Mouse (Mus musculus) forebrain, embryonic 16.5 days (tissue): ENCODE measurements at regions not wholly inside any gene's neighbourhood (a gene's known extent, or its start where the extent isn't known, plus 50 kb on each side); places are given as distances from the start of the nearest gene placed in this dataset.

Experiments used
- ATAC-seq: fragments of 200-750 bp; cut with Nextera tagmentation; 2 replicates; pipeline ENCODE4 v1.8.0; 2017; ENCODE audit warnings: mild to moderate bottlenecking, moderate library complexity
- H3K27ac ChIP-seq: fragments of 300-500 bp; sonication (generic); 2 replicates; pipeline ENCODE4 v1.5.1; 2014; ENCODE audit warnings: low read length, control low read depth
- H3K27me3 ChIP-seq: fragments of 300-500 bp; sonication (generic); replicated peaks from 2 replicates; pipeline ENCODE4 v1.6.1; 2014; ENCODE audit warnings: low read length; ENCODE audit not compliant: control insufficient read depth, insufficient read depth
- H3K36me3 ChIP-seq: fragments of 300-500 bp; sonication (generic); 2 replicates; pipeline ENCODE4 v1.6.1; 2014; ENCODE audit not compliant: control insufficient read depth, insufficient read depth
- H3K4me1 ChIP-seq: fragments of 300-500 bp; sonication (generic); replicated peaks from 2 replicates; pipeline ENCODE4 v1.6.1; 2014; ENCODE audit warnings: low read length; ENCODE audit not compliant: control insufficient read depth, insufficient read depth
- H3K4me2 ChIP-seq: fragments of 300-500 bp; sonication (generic); 2 replicates; pipeline ENCODE4 v1.6.1; 2014; ENCODE audit warnings: mild to moderate bottlenecking, low read length, control low read depth
- H3K4me3 ChIP-seq: fragments of 300-500 bp; sonication (generic); replicated peaks from 2 replicates; pipeline ENCODE4 v1.5.1; 2014; ENCODE audit warnings: mild to moderate bottlenecking, low read length, control low read depth
- H3K9ac ChIP-seq: fragments of 300-500 bp; sonication (generic); replicated peaks from 2 replicates; pipeline ENCODE4 v1.6.1; 2014; ENCODE audit warnings: low read depth, low read length, control low read depth
- H3K9me3 ChIP-seq: fragments of 300-500 bp; sonication (generic); 2 replicates; pipeline ENCODE4 v1.6.1; 2016; ENCODE audit warnings: low read length; ENCODE audit not compliant: control insufficient read depth
- WGBS: fragments of 180-500 bp; shearing (Covaris S2); extraction: QIAGEN DNeasy Blood & Tissue Kit; methylation state at CpG from one replicate; pipeline ENCODE4 v1.1.7; 2014; 5-methylcytosine and 5-hydroxymethylcytosine counted together

DNA sequence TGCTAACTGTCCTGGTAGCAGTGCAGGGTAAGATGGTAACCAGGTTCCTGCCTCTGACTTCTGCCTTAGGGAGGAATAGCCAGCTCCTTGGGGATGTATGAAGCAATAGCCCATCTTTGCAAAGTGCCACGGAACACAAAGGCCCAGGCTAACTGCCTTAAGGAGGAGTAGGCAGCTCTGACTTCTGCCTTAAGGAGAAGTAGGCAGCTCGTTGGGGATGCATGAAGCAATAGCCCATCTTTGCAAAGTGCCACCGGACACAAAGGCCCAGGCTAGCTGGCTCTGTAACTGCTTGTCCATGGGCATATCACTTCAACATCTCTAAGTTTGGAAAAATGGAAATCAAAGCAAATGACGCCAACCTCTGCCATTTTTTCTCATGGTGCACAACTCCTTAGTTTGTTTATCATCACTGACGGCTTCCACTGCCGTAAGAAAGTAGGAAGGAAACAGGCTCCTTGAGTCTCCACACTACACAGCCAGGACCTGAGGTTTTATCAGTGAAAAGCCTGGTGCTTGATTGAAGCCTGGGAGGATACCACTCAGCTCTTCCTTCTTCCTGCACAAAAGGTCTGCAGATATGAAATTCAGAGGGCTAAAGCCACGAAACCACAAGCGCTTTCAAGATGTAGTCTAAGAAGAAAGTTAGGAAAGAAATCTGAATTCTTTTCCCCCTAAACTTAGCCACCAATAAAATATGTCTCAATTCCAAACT is 74.4 kb upstream of the Lpp start:
- H3K9me3 ChIP-seq = no peaks in the 10 kb centered on the region
- H3K27me3 ChIP-seq = no peaks in the 10 kb centered on the region
- 88% methylated on average over 8 of the region's 8 CpGs for WGBS
- H3K36me3 ChIP-seq = no peaks in the 10 kb centered on the region
- H3K4me2 ChIP-seq = no peak overlapping the region
- no peak for ATAC-seq
- no peak overlapping the region for H3K9ac ChIP-seq
- H3K4me3 ChIP-seq = no peak overlapping the region
- no peak overlapping the region for H3K27ac ChIP-seq
- H3K4me1 ChIP-seq = no peaks in the 10 kb centered on the region

DNA sequence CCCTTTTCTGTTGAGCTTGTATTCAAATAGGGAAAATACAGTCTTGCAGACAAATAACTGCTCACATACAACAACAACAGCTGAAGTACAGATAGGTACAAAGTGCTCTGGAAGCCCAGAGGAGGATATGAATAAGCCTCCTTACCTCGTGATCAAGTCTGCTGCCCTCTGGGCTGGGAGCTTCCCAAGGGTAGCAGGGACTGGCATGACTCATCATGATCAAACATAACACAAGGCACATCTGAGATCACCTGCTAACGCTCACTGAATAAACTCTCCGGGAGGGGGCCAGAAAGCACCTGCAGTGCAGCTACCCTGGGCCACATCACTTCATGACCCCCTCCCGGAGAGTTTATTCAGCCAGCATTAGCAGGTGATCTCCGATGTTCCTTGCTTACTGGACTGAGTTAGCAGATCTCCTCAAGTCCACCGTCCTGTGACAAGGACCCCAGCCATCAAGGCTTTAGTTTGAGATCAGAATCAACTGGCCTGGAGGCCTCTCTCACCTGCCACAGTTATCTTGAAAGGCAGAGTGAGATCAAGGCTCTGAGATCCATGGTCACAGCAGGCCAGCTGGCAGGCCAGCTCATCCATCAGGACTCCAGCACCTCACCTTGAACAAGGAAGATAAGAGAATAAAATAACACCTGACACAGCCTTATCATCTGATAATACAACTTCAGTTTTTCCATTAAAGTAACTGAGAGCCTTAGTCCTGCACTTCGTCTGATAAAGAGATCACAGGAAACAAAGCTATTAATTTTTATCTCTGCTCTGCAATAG is 79.6 kb upstream of the Lpp start:
- no peak overlapping the region for H3K4me2 ChIP-seq
- H3K9me3 ChIP-seq = no peaks in the 10 kb centered on the region
- ATAC-seq = no peak
- H3K27me3 ChIP-seq = no peaks in the 10 kb centered on the region
- H3K4me1 ChIP-seq = no peaks in the 10 kb centered on the region
- no peak overlapping the region for H3K9ac ChIP-seq
- no peaks in the 10 kb centered on the region for H3K36me3 ChIP-seq
- WGBS = 68% methylated on average over 7 of the region's 7 CpGs
- no peak overlapping the region for H3K27ac ChIP-seq
- H3K4me3 ChIP-seq = no peak overlapping the region

GRCm38 (mm10) chr16:24305391-24305790 is 87.9 kb upstream of the Lpp start:
- Histone ChIP-seq H3K4me1 (no peaks in the 10 kb centered on the region), H3K36me3 (no peaks in the 10 kb centered on the region), H3K4me2 (no peak overlapping the region), H3K27ac (no peak overlapping the region), H3K27me3 (no peaks in the 10 kb centered on the region), H3K9ac (no peak overlapping the region), H3K9me3 (no peaks in the 10 kb centered on the region), H3K4me3 (no peak overlapping the region)
- no peak for ATAC-seq
- WGBS = 97% methylated on average over 1 of the region's 1 CpGs

DNA sequence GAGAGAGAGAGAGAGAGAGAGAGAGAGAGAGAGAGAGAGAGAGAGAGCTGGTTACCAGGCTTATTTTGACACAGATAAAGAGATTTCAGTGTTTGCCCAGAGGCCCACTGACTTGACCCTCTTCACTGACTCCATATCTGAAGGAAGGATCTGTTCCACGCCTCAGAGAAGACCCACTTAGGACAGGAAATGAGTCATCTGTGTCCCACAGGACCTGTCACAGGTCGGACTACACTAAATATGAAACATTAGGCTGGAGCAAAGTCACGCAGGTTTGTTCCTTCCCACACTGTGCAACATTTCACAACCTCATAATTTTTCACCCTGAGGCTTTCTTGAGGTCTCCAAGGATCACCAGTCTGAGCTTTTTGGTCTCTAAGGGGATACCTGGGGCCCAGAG is 96.5 kb upstream of the Lpp start:
- Histone ChIP-seq H3K9ac (no peak overlapping the region), H3K9me3 (no peaks in the 10 kb centered on the region), H3K4me2 (no peak overlapping the region), H3K4me3 (no peak overlapping the region), H3K27me3 (no peaks in the 10 kb centered on the region), H3K36me3 (no peaks in the 10 kb centered on the region), H3K4me1 (no peaks in the 10 kb centered on the region), H3K27ac (no peak overlapping the region)
- ATAC-seq = no peak
- WGBS = 90% methylated on average over 3 of the region's 3 CpGs

GRCm38 (mm10) chr16:24295626-24296440 is 97.5 kb upstream of the Lpp start:
- Histone ChIP-seq H3K4me2 (no peak overlapping the region), H3K4me3 (no peak overlapping the region), H3K36me3 (no peaks in the 10 kb centered on the region), H3K4me1 (no peaks in the 10 kb centered on the region), H3K27me3 (no peaks in the 10 kb centered on the region), H3K9me3 (no peaks in the 10 kb centered on the region), H3K9ac (no peak overlapping the region), H3K27ac (no peak overlapping the region)
- no peak for ATAC-seq
- WGBS = 74% methylated on average over 7 of the region's 7 CpGs

DNA sequence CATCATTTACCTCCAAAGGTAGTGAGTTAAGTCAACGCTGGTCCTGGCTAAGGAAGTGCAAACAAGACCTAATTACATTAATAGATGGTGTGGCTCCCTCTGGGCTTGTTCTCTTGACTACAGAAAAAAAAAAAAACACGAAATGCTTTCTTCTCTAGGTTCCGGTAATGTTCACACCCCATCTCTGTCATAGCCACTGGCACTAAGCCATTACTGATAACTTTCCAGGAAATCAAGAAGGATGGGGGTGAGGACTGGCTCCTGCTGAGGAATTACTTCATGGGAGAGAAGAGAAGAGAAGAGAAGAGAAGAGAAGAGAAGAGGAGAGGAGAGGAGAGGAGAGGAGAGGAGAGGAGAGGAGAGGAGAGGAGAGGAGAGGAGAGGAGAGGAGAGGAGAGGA is 109.1 kb upstream of the Lpp start:
- H3K4me3 ChIP-seq = no peak overlapping the region
- H3K27me3 ChIP-seq = no peaks in the 10 kb centered on the region
- no peak overlapping the region for H3K9ac ChIP-seq
- no peak for ATAC-seq
- no peak overlapping the region for H3K4me2 ChIP-seq
- 74% methylated on average over 3 of the region's 3 CpGs for WGBS
- peaks cover 6% of the 10 kb centered on the region; the same call in 1 of the 2 replicates for H3K4me1 ChIP-seq
- H3K27ac ChIP-seq = no peak overlapping the region
- H3K9me3 ChIP-seq = no peaks in the 10 kb centered on the region
- no peaks in the 10 kb centered on the region for H3K36me3 ChIP-seq

GRCm38 (mm10) chr16:24282194-24282683 is 111.1 kb upstream of the Lpp start:
- Histone ChIP-seq H3K27ac (peak overlapping the region; percentile 8; the same call in 1 of the 2 replicates), H3K9me3 (no peaks in the 10 kb centered on the region), H3K9ac (no peak overlapping the region), H3K4me1 (peaks cover 6% of the 10 kb centered on the region; the same call in 1 of the 2 replicates), H3K27me3 (no peaks in the 10 kb centered on the region), H3K4me2 (no peak overlapping the region), H3K4me3 (no peak overlapping the region), H3K36me3 (no peaks in the 10 kb centered on the region)
- peak; percentile 96 for ATAC-seq
- 19% methylated on average over 6 of the region's 6 CpGs for WGBS

GRCm38 (mm10) chr16:24281561-24281960 is 111.7 kb upstream of the Lpp start:
- Histone ChIP-seq H3K9ac (no peak overlapping the region), H3K27ac (no peak overlapping the region), H3K4me1 (peaks cover 6% of the 10 kb centered on the region; the same call in 1 of the 2 replicates), H3K9me3 (no peaks in the 10 kb centered on the region), H3K4me3 (no peak overlapping the region), H3K36me3 (no peaks in the 10 kb centered on the region), H3K27me3 (no peaks in the 10 kb centered on the region), H3K4me2 (no peak overlapping the region)
- WGBS = 82% methylated on average over 5 of the region's 5 CpGs
- no peak for ATAC-seq

DNA sequence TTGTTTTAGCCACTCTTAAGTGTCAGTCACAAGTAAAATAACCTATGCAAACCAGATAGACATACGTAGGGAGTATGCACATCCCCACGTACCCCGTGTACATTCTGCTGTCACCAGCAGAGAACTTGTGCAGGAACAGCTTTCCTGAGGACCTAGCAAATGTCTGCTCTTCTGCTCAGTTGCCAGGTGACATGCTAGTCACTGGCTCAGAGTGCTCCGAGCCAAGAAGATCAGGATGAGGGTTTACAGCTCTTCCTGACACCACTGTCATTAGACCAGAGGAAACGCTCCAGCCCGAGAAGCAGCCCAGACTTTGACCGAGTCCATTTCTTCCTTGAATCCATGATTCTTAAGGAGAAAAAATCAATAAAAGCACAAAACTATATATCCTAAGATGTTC is 115.5 kb upstream of the Lpp start:
- WGBS = 91% methylated on average over 7 of the region's 7 CpGs
- no peak for ATAC-seq
- Histone ChIP-seq H3K36me3 (no peaks in the 10 kb centered on the region), H3K27me3 (no peaks in the 10 kb centered on the region), H3K4me2 (no peak overlapping the region), H3K9me3 (no peaks in the 10 kb centered on the region), H3K4me1 (peaks cover 6% of the 10 kb centered on the region; the same call in 1 of the 2 replicates), H3K27ac (no peak overlapping the region), H3K4me3 (no peak overlapping the region), H3K9ac (no peak overlapping the region)
